Mouse (Mus musculus) retina, postnatal 7 days (tissue): Measurements from ENCODE around the gene Cdk5.
A peak's percentile ranks its signal among the peaks of the same experiment; 100 is the strongest.
"Not testable (repeated sequence)": the region's sequence is repeated elsewhere in the genome, so short reads cannot be mapped to it uniquely, and the experiment has no call there.

ENCODE experiments used
- DNase-seq: peaks from one replicate; pipeline ENCODE4 v3.0.0-alpha.2; 2012; ENCODE audit warnings: low read depth, low spot score

Gene Cdk5

DNA sequence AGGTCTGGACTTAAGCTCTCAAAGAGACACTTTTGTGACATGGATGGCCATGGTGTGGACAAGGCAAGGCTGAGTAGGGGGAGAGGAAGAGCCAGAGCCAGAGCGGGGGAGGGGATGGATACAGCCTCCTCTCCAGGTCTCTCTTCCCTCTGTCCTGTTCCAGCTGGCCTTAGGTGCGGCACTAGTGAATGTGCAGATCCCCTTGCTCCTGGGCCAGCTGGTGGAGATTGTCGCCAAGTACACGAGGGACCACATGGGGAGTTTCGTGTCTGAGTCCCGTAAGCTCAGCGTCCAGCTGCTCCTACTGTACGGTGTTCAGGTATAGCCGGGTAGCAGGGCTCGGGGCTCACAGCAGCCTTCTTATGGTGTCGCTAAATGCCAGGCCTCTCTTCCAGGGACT, 23.0 kb downstream of the Cdk5 start:
- no peak for DNase-seq

DNA sequence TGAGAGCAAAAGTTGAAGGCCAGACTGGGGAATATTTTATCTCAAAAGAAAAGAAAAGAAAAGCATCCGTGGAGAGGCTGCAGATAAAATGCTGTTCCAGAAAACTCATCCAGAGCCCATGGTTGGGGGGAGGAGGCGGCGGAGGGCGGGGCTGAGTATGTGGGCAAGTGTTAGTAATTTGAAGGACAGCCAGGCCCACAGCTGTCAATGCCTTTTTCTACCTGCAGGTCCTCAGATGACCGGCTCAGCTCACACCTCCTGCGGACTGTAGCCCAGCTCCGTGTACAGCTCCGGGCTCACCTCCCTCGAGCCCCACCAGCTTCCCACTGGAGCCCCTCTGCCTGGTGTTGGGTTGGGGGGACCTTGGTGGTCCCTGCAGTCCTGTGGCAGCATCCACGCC, 23.6 kb downstream of the Cdk5 start:
- DNase-seq, result no peak

DNA sequence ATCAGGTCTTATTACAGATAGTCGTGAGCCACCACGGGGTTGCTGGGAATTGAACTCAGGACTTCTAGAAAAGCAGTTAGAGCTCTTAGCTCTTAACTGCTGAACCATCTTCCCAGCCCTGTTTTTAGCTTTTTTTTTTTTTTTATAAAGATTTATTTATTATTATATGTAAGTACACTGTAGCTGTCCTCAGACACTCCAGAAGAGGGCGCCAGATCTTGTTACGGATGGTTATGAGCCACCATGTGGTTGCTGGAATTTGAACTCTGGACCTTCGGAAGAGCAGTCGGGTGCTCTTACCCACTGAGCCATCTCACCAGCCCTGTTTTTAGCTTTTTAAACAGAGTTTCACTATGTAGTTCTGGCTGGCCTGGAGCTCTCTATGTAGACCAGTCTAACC, 27.1 kb downstream of the Cdk5 start:
- DNase-seq, result not testable (repeated sequence)

DNA sequence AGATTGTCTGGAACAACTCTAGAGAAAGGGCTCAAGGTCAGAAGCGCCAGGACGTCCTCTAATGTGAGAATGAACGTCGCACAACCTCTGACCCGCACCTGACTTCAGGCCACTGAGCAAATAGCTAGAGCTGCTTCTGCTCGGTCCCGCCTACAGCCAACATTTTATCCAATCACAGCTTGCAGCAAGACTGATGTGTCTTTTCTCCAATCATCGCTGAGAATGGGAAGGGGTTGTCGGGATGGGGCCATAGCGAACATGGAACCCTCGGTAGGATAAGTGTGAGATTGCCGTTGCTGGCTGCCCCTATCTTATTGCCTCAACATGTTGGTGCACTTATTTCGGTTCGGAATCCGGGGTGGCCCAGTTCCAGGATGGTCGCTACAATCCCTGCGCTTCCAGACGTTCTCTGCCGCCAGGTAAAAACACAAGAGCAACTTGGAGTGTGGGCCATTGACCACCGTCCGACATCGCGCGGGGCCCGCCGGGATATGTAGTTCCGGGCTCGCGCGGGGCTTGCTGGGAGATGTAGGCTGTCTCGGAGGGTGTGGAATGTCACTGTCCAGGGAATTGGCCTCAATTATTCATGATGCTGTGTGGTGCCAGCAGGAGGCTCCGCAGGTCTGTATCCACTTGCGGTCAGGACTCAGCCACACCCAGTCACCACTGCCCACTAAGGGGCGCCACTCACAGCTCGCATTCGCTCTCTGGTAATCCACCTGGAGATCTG, 29.0 kb downstream of the Cdk5 start:
- peak; percentile 93 for DNase-seq

DNA sequence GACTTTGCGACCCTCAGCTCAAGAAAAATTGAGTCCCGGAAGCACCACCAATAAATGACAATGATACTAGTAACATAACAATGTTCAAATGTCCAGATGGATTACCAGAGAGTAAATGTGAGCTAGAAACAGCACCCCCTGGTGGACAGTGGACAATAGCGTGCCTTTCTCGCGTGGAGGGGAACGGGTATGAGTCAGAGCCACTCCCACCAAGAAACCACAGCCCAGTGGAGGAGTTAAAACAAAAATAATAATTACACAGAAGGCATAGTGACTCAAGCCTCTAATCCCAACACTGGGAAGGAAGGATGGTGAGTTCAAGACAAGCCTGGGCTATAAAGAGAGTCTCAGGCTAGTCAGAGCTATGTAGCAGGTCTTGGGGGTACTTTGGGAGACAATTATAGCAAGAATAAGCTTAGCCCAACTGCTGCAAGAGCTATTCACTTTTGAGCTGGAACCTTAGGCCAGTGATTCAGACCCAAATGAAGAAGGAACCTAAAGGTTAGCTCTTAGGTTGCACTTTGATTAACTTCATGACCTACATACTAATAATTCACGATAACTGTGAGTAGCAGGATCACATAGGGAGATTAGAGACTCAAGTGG, 29.8 kb downstream of the Cdk5 start, which contains the start of gene Abcb8:
Gene Abcb8 (plus strand): TSS at position 272 of the 606 bp plus-strand sequence.
- peak; percentile 82 for DNase-seq

DNA sequence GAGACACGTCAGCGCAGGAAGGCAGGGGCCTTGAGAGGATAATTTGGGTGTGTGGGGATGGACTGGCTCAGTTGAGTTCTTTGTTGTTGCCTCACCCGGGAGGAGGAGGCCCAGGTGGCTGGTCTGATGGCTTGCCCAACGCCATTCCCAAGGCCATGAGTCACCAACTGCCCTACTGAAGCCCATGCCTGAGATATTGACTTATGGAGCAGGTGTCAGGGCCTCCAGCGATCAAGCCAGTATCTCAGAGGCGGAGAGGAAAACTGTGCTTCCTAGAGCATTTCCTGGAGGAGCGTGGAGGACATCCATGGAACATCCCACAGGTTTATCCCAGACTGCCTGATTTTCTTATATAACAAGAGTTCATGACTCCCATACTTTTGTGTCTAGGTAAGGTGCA, 30.6 kb downstream of the Cdk5 start:
- DNase-seq, result no peak

DNA sequence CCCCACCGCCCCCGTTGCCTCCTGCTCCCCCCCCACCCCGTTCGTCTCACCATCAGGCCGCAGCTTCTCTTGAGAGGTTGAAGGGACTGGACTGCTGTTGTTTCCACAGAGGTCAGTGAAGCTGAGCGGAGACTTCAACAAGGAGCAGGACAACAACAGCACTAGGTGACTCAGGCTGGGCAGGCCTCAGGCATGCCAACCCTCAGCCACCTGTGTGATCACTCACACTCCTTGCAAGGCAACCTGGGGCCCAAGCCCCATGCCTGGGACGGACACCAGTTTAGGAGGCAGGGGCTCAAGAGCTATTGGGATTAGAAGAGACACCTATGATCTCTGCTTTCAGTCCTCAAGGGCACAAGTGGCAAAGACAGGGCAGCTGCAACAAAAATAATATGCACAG, 31.5 kb downstream of the Cdk5 start, which contains the start of gene Atg9b:
Gene Atg9b (minus strand): TSS at position 280 of the 400 bp plus-strand sequence.
- no peak for DNase-seq

DNA sequence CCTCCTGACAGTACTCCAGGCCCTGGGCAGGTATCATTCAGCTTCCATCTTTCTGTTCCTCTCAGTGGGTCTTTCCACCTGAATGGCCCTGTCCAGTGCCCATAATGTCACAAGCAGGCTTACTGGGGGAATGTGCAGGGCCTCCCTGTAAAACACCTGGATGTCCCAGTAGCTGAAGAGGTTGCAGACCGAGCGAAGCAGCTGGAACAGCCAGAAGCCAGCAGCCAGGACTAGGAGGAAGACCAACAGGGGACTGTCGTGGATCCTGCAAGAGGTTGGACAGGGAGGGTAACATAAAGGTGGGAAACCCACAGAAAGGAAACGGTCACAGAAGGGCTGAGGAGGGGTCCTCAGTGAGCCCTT, 33.7 kb downstream of the Cdk5 start:
- DNase-seq, result no peak

DNA sequence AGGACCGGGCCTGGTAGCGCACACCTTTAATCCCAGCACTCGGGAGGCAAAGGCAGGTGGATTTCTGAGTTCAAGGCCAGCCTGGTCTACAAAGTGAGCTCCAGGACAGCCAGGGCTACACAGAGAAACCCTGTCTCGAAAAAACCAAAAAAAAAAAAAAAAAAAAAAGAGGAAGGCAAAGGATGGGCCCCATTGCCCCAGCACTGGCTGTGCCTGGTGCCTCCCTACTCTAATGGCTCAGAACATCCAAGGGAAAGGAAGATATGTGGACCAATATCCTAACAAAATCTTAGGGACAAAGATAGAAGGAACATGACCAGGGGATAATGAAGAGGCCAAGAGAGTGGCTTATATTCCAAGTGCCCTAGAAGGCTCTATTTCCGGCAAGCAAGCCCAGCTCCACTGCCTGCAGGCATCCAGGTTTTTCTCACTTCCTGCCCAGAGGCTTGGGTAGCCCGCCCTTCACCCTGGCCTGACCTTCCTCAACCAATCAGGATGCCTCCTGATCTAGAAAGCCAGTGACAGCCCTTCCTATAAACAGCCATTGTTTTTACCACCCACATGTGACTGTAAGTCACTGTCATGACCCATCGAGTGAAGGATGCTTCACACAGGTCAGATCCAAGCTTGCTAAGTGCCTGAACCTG, 34.2 kb downstream of the Cdk5 start:
- DNase-seq, result no peak

DNA sequence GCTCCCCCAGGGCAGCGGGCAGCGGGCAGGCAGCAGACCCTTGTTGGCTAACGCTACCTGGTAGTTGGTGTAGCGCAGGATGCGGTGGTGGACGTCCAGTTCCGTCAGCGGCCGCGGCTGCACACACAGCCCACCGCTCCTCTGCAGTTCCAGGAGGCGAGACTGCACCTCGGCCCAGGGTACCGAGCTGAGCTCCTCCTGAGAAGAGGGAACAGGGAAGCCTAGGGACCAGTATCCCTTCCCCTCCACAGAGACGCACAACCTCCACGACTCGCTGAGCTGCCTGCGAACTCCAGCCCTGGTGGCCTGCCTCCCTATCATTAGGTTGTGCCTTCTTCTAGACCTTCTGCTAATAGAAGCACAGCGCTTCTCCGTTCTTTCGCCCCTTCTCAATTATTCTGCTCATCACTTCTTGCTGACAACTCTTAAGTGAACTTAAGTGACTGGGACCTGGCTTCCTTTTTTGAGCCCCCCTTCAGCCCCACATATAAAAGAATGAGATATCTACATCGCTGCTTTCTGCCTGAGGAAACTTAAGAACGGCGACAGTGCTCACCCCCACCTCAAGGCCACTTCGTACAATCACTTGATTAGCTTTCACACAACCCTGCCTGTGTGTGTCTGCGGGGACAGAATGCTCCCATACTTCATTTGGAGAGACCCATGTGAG, 34.9 kb downstream of the Cdk5 start:
- no peak for DNase-seq

DNA sequence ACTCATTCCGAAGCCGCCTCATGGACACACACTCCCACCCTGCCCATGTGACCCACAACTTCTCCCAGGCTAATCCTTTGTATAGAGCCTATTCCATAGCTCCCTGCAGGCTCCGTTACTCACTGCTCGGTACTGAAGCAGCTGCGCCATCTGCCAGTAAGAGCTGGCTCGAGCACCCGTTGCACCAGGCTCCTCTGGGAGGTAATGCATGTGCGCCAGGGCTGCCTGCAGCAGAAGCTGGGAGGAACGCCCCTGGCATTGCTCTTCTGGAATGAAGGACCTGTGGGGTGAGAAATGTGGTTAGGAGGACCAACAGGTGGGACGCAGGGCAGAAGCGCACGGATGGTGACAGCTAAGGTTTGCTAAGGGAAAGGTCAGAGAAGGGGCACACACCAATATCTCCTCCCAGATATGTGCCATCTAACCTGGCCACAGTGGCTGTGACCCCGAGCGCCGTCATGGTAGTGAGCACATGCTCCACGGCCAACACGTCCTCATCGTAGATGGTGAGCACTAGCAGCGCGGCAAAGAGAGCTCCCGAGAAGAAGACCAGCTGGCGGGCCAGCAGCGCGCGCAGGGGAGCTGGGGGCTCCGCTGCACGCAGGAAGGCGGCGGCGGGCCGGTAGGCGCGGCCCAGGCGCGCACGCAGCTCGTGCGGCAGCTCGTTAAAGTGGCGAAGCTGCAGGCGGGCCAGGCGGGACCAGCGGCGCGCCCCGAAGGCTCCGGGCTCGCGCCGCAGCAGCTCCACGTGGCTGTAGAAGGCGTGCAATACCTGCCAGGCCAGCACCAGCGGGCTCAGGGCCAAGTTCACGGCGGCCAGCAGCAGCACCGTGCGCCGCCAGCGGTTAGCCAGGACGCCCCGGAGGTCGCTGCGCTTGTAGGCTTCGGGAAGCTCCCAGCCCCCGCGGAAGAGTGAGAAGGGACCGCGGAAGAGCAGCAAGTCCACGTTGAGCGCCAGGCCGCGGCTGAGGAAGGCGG, 35.8 kb downstream of the Cdk5 start:
- DNase-seq, result no peak

DNA sequence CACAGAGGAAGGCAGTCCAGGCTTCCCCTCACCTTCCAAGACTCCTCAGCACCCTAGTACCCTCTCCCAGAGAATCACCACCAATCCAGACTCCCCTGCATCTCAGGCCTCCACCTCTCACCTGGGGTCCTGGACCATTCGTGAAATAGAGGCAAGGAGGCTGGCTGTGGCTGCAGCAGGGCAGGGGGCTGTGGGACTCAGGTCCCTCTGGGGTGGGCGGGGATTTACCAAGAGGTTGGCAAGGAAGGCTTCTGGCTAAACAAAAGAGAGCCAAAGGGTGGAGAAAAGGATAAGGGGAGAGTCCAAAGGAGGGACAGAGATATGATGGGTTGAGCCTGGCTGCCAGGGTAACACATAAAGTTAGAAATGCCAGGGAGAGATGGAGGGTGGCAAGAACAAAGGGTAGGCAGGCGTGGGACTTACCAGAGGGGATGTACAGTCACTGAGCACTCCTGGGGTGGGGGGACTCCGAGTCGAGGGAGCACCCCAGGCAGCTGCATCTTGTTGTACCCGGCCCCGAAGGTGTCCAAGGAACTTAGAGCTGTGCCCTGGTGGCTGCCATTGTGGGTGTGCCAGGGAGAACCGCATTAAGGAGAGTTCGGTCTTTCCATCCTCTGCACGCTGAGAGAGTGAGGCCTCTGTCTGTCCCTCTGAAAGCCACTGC, 37.3 kb downstream of the Cdk5 start:
- no peak for DNase-seq

DNA sequence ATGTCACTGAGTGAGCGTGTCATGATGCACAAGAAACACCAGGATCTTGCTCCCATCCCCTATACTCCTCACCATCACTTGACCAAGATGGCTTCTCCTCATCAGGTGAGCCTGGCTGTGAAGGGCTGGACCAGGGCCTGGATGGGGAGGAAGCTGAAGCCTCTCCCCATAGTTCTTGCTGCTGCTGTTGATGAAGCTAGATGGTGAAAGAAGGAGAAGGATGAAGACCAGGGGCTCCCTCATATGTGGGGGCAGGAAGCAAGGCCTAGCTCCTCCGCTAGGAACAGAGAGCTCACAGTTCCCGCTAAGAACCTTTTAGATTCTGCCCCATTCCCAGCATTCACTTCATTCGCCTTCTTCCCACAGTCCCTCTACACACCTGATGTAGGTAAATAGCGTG, 38.0 kb downstream of the Cdk5 start:
- DNase-seq, result no peak

DNA sequence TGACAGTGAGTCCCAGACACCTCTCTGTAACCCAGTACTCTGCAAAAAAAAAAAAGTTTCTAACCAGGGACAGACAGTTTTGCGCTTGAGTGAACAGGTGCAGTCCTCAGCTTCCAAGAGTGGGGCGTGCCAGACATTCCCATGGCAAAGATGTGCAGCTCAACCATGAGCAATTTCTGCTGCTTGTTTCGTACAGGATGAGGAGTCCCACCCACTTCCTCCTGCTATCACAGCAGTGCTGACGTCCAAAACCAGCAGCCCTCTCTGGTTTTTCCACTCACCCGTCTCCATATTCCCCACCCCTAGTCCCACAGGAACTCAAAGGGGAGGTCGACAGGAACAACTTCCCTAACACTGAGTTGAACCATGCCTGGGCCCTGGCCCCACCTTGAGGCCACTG, 38.9 kb downstream of the Cdk5 start:
- DNase-seq, result no peak

DNA sequence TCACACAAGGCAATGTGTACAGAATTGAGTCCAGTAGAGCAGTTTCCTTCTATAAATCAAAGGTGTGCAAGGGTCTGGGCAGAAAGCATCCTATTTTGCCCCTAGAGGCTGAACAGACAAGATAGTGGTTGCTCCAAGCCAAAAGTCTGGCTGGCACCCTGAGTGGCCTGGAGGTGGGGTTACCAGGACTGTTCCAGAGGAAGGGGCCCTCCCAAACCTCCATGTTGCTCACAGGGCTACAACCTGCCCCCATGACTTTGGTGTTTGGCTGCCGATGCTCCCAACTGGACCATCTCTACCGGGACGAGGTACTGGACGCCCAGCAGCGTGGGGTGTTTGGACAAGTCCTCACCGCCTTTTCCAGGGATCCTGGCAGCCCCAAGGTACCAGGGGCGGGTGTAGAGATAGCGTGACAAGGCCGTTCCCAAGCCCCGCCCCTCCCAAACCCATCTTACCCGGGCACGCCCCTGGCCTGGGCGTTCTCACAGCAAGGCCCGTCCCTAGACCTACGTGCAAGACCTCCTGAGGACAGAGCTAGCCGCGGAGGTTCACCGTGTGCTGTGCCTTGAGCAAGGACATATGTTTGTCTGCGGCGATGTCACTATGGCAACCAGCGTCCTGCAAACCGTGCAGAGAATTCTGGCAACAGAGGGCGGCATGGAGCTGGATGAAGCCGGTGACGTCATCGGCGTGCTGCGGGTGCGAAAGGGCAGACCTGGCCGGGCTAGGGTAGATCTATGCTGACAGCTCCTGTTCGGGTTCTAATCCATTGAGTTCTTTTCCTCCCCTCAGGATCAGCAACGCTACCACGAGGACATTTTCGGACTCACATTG, 40.1 kb downstream of the Cdk5 start:
- peak; percentile 83 for DNase-seq

DNA sequence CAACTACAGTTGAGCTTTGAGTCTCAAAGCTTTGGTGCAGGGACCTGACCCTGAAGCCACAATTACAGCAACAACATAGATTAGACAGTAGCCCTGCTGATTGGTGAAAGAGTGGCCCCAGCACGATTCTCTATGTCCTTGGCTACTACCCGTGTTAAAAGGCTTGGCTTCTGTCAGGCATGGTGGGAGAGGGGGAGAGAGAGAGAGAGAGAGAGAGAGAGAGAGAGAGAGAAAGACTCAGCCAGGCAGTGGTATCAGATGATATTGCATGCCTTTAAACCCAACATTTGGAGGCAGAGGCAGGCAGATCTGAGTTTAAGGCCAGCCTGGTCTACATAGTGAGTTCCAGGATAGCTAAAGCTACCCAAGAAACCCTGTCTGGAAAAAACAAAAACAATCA, 41.3 kb downstream of the Cdk5 start:
- no peak for DNase-seq

DNA sequence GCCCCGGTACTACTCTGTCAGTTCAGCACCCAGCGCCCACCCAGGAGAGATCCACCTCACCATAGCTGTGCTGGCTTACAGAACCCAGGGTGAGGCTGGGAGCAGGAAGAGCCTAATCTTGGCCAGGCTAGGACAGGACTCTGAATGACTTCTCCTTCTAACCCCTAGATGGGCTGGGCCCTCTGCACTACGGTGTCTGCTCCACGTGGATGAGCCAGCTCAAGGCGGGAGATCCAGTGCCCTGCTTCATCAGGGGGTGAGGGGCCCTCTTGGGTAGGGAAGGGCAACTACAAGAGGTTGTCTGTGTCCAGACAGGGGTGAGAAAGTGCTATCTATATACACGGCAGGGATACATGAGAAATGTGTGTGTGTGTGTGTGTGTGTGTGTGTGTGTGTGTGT, 41.8 kb downstream of the Cdk5 start:
- DNase-seq, result no peak

DNA sequence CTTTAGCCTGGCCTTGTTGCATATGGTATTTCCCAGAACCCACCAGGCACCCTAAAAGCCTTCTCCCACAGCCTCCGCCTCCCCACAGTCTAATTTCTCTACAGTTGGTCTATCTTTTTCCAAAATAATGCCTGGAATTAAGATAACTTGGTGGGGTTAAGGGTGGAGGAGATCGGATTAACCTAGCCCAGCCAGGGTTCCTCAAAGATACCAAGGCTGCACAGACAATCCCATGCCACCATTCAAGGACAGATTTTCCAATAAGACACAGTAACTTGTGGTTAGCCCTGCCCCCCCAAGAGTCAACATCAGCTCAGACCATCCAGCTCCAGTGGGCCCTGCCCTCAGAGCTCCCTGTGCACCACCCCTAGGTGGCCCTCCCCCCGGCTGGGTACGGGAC, 42.8 kb downstream of the Cdk5 start:
- DNase-seq, result no peak

DNA sequence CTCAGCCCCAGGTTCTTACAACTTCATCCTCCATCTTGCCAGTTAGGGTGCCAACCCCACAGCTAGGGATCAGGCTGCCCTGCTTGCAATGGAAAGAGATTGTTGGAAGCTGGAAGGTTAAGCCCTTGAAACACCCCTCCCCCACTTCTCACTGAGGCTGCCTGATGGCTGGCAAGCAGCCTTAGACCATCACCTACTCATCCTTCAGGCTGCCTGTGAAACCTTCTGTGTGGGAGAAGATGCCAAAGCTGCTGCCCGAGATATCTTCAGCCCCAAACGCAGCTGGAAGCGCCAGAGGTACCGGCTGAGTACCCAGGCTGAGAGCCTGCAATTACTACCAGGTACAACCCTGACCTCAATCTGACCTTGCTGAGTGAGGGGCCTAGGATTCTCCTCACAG, 43.8 kb downstream of the Cdk5 start:
- no peak for DNase-seq

DNA sequence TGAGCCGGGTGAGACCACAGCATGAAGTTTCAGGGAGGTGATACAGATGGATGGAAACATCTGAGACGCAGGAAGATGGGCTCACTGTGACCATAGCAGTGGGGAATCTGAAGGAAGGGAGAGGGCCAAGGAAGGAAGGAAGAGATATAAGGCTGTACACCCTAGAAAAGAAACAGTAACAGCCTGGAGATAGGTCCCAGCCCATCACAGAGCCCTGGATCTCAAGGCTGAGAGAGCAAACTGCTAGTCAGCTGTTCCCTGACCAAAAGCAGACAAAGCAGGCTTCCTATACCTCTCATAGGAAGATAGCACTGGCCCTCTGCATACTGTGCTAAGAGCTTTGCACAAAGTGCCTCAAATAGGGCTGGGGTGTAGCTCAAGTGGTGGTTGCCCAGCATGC, 44.6 kb downstream of the Cdk5 start:
- no peak for DNase-seq
